In the genomic region with DNA sequence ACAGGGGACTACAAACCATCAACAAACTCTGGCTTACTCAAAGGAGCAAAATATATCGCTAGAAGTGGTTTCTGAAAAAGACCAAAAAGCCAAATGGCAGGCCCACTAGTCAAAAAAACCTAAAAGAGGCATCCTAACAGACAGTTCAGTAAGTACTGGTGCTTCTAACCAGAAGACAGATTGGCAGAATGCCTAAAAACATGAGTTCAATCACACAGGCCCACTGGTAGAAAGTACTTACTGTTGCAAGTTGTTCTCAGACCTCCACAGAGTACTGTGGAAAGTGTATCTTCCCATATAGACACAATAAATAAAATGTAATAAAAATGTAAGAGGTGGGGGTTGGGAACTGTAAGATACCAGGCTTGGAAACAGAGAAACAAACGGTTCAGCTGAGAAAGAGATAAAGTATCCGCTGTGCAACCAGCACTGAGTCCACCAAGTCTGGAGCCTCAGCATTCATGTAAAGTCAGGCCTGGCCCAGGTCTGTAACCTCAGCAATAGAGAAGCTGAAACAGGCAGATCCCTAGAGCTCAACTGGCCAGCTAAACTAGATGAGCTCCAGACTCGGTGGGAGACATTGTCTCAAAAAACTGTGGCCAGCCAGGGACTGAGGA, we compare ENCODE assay signal across 34 mouse cellular contexts. TPM values are rescaled to one million over a fixed set of nuclear protein-coding genes. Genes with fewer than 3 reads are reported as not detected.
DNase-seq lines count a peak whose midpoint lies in the region; ATAC-seq and TF ChIP-seq lines count a peak whose summit lies in the region.
"Had no signal": no experiment of that assay in that cellular context is flagged by ENCODE, and none has a peak within 500 bp of the region (broad histone marks: within the 10 kb centered on the region; RNA-seq: fewer than 3 reads in every experiment).

No protein-coding gene starts in this region.

- no peak overlapping the region for H3K4me2 ChIP-seq in lung, embryonic 14.5 days
- H3K4me2 ChIP-seq in liver, embryonic 14.5 days (ENCODE audit: low read depth), result no peak overlapping the region
- H3K4me2 ChIP-seq in lung, postnatal 0 days (replicated peaks; ENCODE audit: low read depth, low read length), result no peak overlapping the region
- H3K4me2 ChIP-seq: limb, embryonic 12.5 days; liver, embryonic 15.5 days; midbrain, embryonic 12.5 days had no signal

- no peak overlapping the region for H3K9ac ChIP-seq in lung, embryonic 14.5 days
- H3K9ac ChIP-seq in liver, embryonic 14.5 days (replicated peaks), result no peak overlapping the region
- no peak overlapping the region for H3K9ac ChIP-seq in lung, postnatal 0 days (replicated peaks; ENCODE audit: low read depth)
- H3K9ac ChIP-seq: limb, embryonic 12.5 days; liver, embryonic 15.5 days; midbrain, embryonic 12.5 days had no signal

- ATAC-seq in lung, embryonic 14.5 days (ENCODE audit: insufficient read depth), result no peak
- 0 out of 2 replicates have a peak, but pooled peaks have one; percentile 23 for ATAC-seq in liver, embryonic 14.5 days (ENCODE audit: insufficient read depth)
- ATAC-seq in lung, postnatal 0 days, result no peak
- ATAC-seq: forebrain, embryonic 16.5 days had no signal

- no peaks in the 10 kb centered on the region for H3K4me1 ChIP-seq in lung, embryonic 14.5 days (ENCODE audit: insufficient read depth)
- H3K4me1 ChIP-seq in liver, embryonic 14.5 days (replicated peaks; ENCODE audit: control insufficient read depth in 2 of 2, insufficient read depth in 2 of 2, low read length in 1 of 2), result peaks cover 2 to 4% of the 10 kb centered on the region in 2 experiments; a peak in 2 of 4 replicates
- H3K4me1 ChIP-seq in lung, postnatal 0 days (ENCODE audit: insufficient read depth, low read depth, low read length), result peaks cover 8% of the 10 kb centered on the region; the same call in 1 of the 2 replicates
- H3K4me1 ChIP-seq: limb, embryonic 12.5 days; midbrain, embryonic 12.5 days had no signal

- no peaks in the 10 kb centered on the region for H3K9me3 ChIP-seq in lung, embryonic 14.5 days (ENCODE audit: low read depth, low read length)
- H3K9me3 ChIP-seq in liver, embryonic 14.5 days (ENCODE audit: control insufficient read depth, low read length), result no peaks in the 10 kb centered on the region
- no peaks in the 10 kb centered on the region for H3K9me3 ChIP-seq in lung, postnatal 0 days (ENCODE audit: low read length)
- H3K9me3 ChIP-seq: limb, embryonic 12.5 days; liver, embryonic 15.5 days; midbrain, embryonic 12.5 days had no signal

- 0 out of 2 replicates have a peak, but pooled peaks cover 4% of the 10 kb centered on the region for H3K36me3 ChIP-seq in lung, embryonic 14.5 days (ENCODE audit: insufficient read depth)
- no peaks in the 10 kb centered on the region for H3K36me3 ChIP-seq in liver, embryonic 14.5 days (replicated peaks; ENCODE audit: control insufficient read depth, insufficient read depth, low read depth)
- no peaks in the 10 kb centered on the region for H3K36me3 ChIP-seq in lung, postnatal 0 days (ENCODE audit: insufficient read depth, low read length)
- H3K36me3 ChIP-seq: limb, embryonic 12.5 days; liver, embryonic 15.5 days; midbrain, embryonic 12.5 days had no signal

- no peaks in the 10 kb centered on the region for H3K27me3 ChIP-seq in lung, embryonic 14.5 days (ENCODE audit: insufficient read depth, low read length)
- H3K27me3 ChIP-seq in liver, embryonic 14.5 days (ENCODE audit: control insufficient read depth, insufficient read depth, low read length), result no peaks in the 10 kb centered on the region
- H3K27me3 ChIP-seq in lung, postnatal 0 days (replicated peaks; ENCODE audit: insufficient read depth, low read length), result no peaks in the 10 kb centered on the region
- H3K27me3 ChIP-seq: limb, embryonic 12.5 days; liver, embryonic 15.5 days; midbrain, embryonic 12.5 days had no signal

- no peak overlapping the region for H3K4me3 ChIP-seq in lung, embryonic 14.5 days (ENCODE audit: low read depth, low read length)
- no peak overlapping the region for H3K4me3 ChIP-seq in liver, embryonic 14.5 days (ENCODE audit: insufficient read depth in 1 of 2, low read depth in 2 of 2, low read length in 2 of 2)
- no peak overlapping the region for H3K4me3 ChIP-seq in lung, postnatal 0 days (ENCODE audit: low read depth, low read length)
- H3K4me3 ChIP-seq: erythroblast, embryonic 14.5 days; layer of hippocampus, adult 2 months; left cerebral cortex, adult 2 months; limb, embryonic 12.5 days; liver, embryonic 15.5 days; midbrain, embryonic 12.5 days had no signal

- TF ChIP-seq EP300 in liver, embryonic 14.5 days (IDR thresholded peaks at IDR 0.05; ENCODE audit: low read depth), result no peak
- no peak for TF ChIP-seq EP300 in lung, postnatal 0 days (IDR thresholded peaks at IDR 0.05)

- TF ChIP-seq CTCF in lung, embryonic 14.5 days (IDR thresholded peaks at IDR 0.05; ENCODE audit: low read depth), result no peak
- no peak for TF ChIP-seq CTCF in liver, embryonic 14.5 days (IDR thresholded peaks at IDR 0.05; ENCODE audit: low read depth)
- no peak for TF ChIP-seq CTCF in lung, postnatal 0 days (IDR thresholded peaks at IDR 0.05)

- WGBS in lung, embryonic 14.5 days, result 66% methylated on average over 4 of the region's 4 CpGs
- WGBS in liver, embryonic 14.5 days (ENCODE audit: insufficient replicate concordance), result 29% methylated on average over 4 of the region's 4 CpGs
- 64% methylated on average over 4 of the region's 4 CpGs for WGBS in lung, postnatal 0 days

- DNase-seq in heart, adult 11 months, result peak; percentile 24
- DNase-seq in heart, postnatal 4 days, result no peak
- DNase-seq in lung, embryonic 14.5 days, result peak; percentile 23
- no peak for DNase-seq in lung, postnatal 36 days
- DNase-seq in liver, embryonic 14.5 days (ENCODE audit: low read depth in 3 of 3, low spot score in 3 of 3), result no peak
- no peak for DNase-seq in urinary bladder, postnatal 25 days (ENCODE audit: low spot score)
- no peak for DNase-seq in frontal cortex, postnatal 14 days (ENCODE audit: low spot score in 2 of 2)
- no peak for DNase-seq in lung, postnatal 0 days (ENCODE audit: low spot score)
- DNase-seq: adrenal gland, postnatal 25 days; cerebellum, adult 18-20 months; cerebellum, postnatal 10 days; heart, postnatal 14 days; kidney, postnatal 25 days had no signal

- no peak overlapping the region for H3K27ac ChIP-seq in lung, embryonic 14.5 days (ENCODE audit: low read depth)
- H3K27ac ChIP-seq in liver, embryonic 14.5 days, result no peak overlapping the region
- no peak overlapping the region for H3K27ac ChIP-seq in lung, postnatal 0 days (ENCODE audit: low read length)
- H3K27ac ChIP-seq: layer of hippocampus, adult 2 months; left cerebral cortex, adult 2 months; limb, embryonic 12.5 days; liver, embryonic 15.5 days; macrophage; midbrain, embryonic 12.5 days had no signal

RNA-seq across cellular contexts. Expression of gene Plaa, which starts 11.2 kb away (rescaled TPM):
- 10 to 100 TPM; 49.9 to 52.3 TPM for total RNA-seq in heart, postnatal 4 days (2021)
- 78.3 and 80.9 TPM in 2 replicates for polyA plus RNA-seq in lung, embryonic 14.5 days (2014; fragmentation: Nextera tagmentation; extraction: Ambion mirVana)
- 12.0 and 17.0 TPM in 2 replicates for polyA plus RNA-seq in liver, embryonic 14.5 days (2012; rRNA removed)
- polyA plus RNA-seq in liver, embryonic 14.5 days (2014; fragmentation: Nextera tagmentation; extraction: Ambion mirVana), result 26.3 and 30.8 TPM in 2 replicates
- polyA plus RNA-seq in lung, postnatal 0 days (2015; fragmentation: Nextera tagmentation; extraction: Ambion mirVana), result 36.5 and 37.9 TPM in 2 replicates

RNA-seq across cellular contexts. Expression of gene Ift74, which starts 22.4 kb away (rescaled TPM):
- total RNA-seq in heart, postnatal 4 days (2021), result 10 to 100 TPM in 1 of 2 experiments, 1 to 10 TPM in 1; 9.7 to 10.6 TPM
- polyA plus RNA-seq in lung, embryonic 14.5 days (2014; fragmentation: Nextera tagmentation; extraction: Ambion mirVana), result 33.1 and 34.1 TPM in 2 replicates
- polyA plus RNA-seq in liver, embryonic 14.5 days (2012; rRNA removed), result 1.0 and 2.0 TPM in 2 replicates
- 2.4 and 2.8 TPM in 2 replicates for polyA plus RNA-seq in liver, embryonic 14.5 days (2014; fragmentation: Nextera tagmentation; extraction: Ambion mirVana)
- 22.0 and 24.8 TPM in 2 replicates for polyA plus RNA-seq in lung, postnatal 0 days (2015; fragmentation: Nextera tagmentation; extraction: Ambion mirVana)
- polyA plus RNA-seq: erythroblast, embryonic 14.5 days had no signal

RNA-seq across cellular contexts. Expression of gene Caap1, which starts 35.3 kb away (rescaled TPM):
- 1 to 10 TPM; 6.9 to 7.1 TPM for total RNA-seq in heart, postnatal 4 days (2021)
- polyA plus RNA-seq in lung, embryonic 14.5 days (2014; fragmentation: Nextera tagmentation; extraction: Ambion mirVana), result 21.8 and 22.2 TPM in 2 replicates
- 2.7 and 5.4 TPM in 2 replicates for polyA plus RNA-seq in liver, embryonic 14.5 days (2012; rRNA removed)
- polyA plus RNA-seq in liver, embryonic 14.5 days (2014; fragmentation: Nextera tagmentation; extraction: Ambion mirVana), result 9.7 and 10.3 TPM in 2 replicates
- 10.6 and 12.9 TPM in 2 replicates for polyA plus RNA-seq in lung, postnatal 0 days (2015; fragmentation: Nextera tagmentation; extraction: Ambion mirVana)

RNA-seq across cellular contexts. Expression of gene Gm10306, which starts 35.5 kb away (rescaled TPM):
- not detected for total RNA-seq in heart, postnatal 4 days (2021)
- not detected in 2 replicates for polyA plus RNA-seq in lung, embryonic 14.5 days (2014; fragmentation: Nextera tagmentation; extraction: Ambion mirVana)
- polyA plus RNA-seq in liver, embryonic 14.5 days (2012; rRNA removed), result not detected in 2 replicates
- polyA plus RNA-seq in liver, embryonic 14.5 days (2014; fragmentation: Nextera tagmentation; extraction: Ambion mirVana), result 0.33 and 0.44 TPM in 2 replicates
- 0.70 and 1.3 TPM in 2 replicates for polyA plus RNA-seq in lung, postnatal 0 days (2015; fragmentation: Nextera tagmentation; extraction: Ambion mirVana)
- total RNA-seq: adrenal gland, adult 18-20 months; adrenal gland, postnatal 25 days; common myeloid progenitor, adult 5-6 weeks; gastrocnemius, adult 8-10 months; heart, postnatal 14 days; layer of hippocampus, adult 2 months; layer of hippocampus, postnatal 14 days; left cerebral cortex, adult 2 months; left cerebral cortex, postnatal 25 days; monocyte, adult 5-6 weeks had no signal
- polyA plus RNA-seq: embryonic facial prominence, embryonic 14.5 days; erythroblast, embryonic 14.5 days; forebrain, embryonic 11.5 days; forebrain, embryonic 16.5 days; heart, embryonic 14.5 days; hindbrain, embryonic 11.5 days; kidney, embryonic 14.5 days; liver, embryonic 15.5 days; macrophage had no signal

RNA-seq across cellular contexts. Expression of gene Lrrc19, which starts 58.1 kb away (rescaled TPM):
- total RNA-seq in heart, postnatal 4 days (2021), result not detected
- polyA plus RNA-seq in lung, embryonic 14.5 days (2014; fragmentation: Nextera tagmentation; extraction: Ambion mirVana), result 0.64 and 0.85 TPM in 2 replicates
- not detected in 2 replicates for polyA plus RNA-seq in liver, embryonic 14.5 days (2012; rRNA removed)
- 0.10 and 0.11 TPM in 2 replicates for polyA plus RNA-seq in liver, embryonic 14.5 days (2014; fragmentation: Nextera tagmentation; extraction: Ambion mirVana)
- polyA plus RNA-seq in lung, postnatal 0 days (2015; fragmentation: Nextera tagmentation; extraction: Ambion mirVana), result 0.05 and 0.13 TPM in 2 replicates
- total RNA-seq: adrenal gland, postnatal 25 days; common myeloid progenitor, adult 5-6 weeks; gastrocnemius, adult 8-10 months; heart, postnatal 14 days; layer of hippocampus, adult 2 months; layer of hippocampus, postnatal 14 days; left cerebral cortex, adult 2 months; left cerebral cortex, postnatal 25 days; monocyte, adult 5-6 weeks had no signal
- polyA plus RNA-seq: brain, embryonic 14.5 days; erythroblast, embryonic 14.5 days; gonadal fat pad, adult 2 months; macrophage had no signal

Comparison
In these comparisons a context has a peak if more than half of its experiments do, and no peak if none do; other contexts are left out.
1. DNase-seq: peak in heart, adult 11 months (single experiment) and lung, embryonic 14.5 days (single experiment); none in heart, postnatal 4 days (single experiment), lung, postnatal 36 days (single experiment), liver, embryonic 14.5 days (0 of 3), urinary bladder, postnatal 25 days (single experiment), frontal cortex, postnatal 14 days (0 of 2) and lung, postnatal 0 days (single experiment).